Mouse (Mus musculus) hindbrain, embryonic 11.5 days (tissue): ENCODE measurements around the gene Dpp8. TPM values are rescaled to one million over a fixed set of nuclear protein-coding genes. Genes with fewer than 3 reads are reported as not detected.
A peak's percentile ranks its signal among the peaks of the same experiment; 100 is the strongest.
"Not testable (repeated sequence)": the region's sequence is repeated elsewhere in the genome, so short reads cannot be mapped to it uniquely, and the experiment has no call there.

Source experiments
- ATAC-seq: fragments of 200-750 bp; cut with Nextera tagmentation; 2 replicates; pipeline ENCODE4 v1.8.0; 2017; ENCODE audit warnings: mild to moderate bottlenecking, moderate TSS enrichment, moderate library complexity; ENCODE audit not compliant: low FRiP score
- DNase-seq: peaks from one replicate; pipeline ENCODE4 v3.0.0-alpha.2; 2015; ENCODE audit warnings: low spot score
- H3K27ac ChIP-seq: fragments of 300-500 bp; sonication (generic); 2 replicates; pipeline ENCODE4 v1.5.1; 2014; ENCODE audit warnings: mild to moderate bottlenecking, low read depth, low read length
- H3K27me3 ChIP-seq: fragments of 300-500 bp; sonication (generic); 2 replicates; pipeline ENCODE4 v1.6.1; 2014; ENCODE audit warnings: mild to moderate bottlenecking, low read length, moderate library complexity, mixed read lengths; ENCODE audit not compliant: control insufficient read depth, insufficient read depth
- H3K36me3 ChIP-seq: fragments of 300-500 bp; sonication (generic); 2 replicates; pipeline ENCODE4 v1.6.1; 2014; ENCODE audit warnings: mild to moderate bottlenecking, low read length, moderate library complexity, mixed read lengths; ENCODE audit not compliant: control insufficient read depth, insufficient read depth
- H3K4me1 ChIP-seq: fragments of 300-500 bp; sonication (generic); replicated peaks from 2 replicates; pipeline ENCODE4 v1.6.1; 2014; ENCODE audit warnings: low read length, mixed read lengths; ENCODE audit not compliant: control insufficient read depth, insufficient read depth
- H3K4me2 ChIP-seq: fragments of 300-500 bp; sonication (generic); replicated peaks from 2 replicates; pipeline ENCODE4 v1.6.1; 2014; ENCODE audit warnings: mild to moderate bottlenecking, low read depth, low read length
- H3K4me3 ChIP-seq: fragments of 300-500 bp; sonication (generic); 2 replicates; pipeline ENCODE4 v1.5.1; 2014; ENCODE audit warnings: low read depth, low read length
- H3K9ac ChIP-seq: fragments of 300-500 bp; sonication (generic); 2 replicates; pipeline ENCODE4 v1.6.1; 2014; ENCODE audit warnings: low read depth, low read length
- H3K9me3 ChIP-seq: fragments of 300-500 bp; sonication (generic); 2 replicates; pipeline ENCODE4 v1.6.1; 2016; ENCODE audit warnings: low read length; ENCODE audit not compliant: control insufficient read depth
- WGBS: fragments of 180-500 bp; shearing (Covaris S2); extraction: QIAGEN DNeasy Blood & Tissue Kit; methylation state at CpG from one replicate; pipeline ENCODE4 v1.1.7; 2014; 5-methylcytosine and 5-hydroxymethylcytosine counted together
- polyA plus RNA-seq: library from polyadenylated mRNA; unstranded; fragments of >200 nt; fragmentation: Nextera tagmentation; extraction: Ambion mirVana; gene quantifications from 2 replicates; pipeline ENCODE4 v1.2.1, GENCODE M21; 2014

The Dpp8 gene
- 34.4 and 35.4 TPM in 2 replicates for polyA plus RNA-seq

DNA sequence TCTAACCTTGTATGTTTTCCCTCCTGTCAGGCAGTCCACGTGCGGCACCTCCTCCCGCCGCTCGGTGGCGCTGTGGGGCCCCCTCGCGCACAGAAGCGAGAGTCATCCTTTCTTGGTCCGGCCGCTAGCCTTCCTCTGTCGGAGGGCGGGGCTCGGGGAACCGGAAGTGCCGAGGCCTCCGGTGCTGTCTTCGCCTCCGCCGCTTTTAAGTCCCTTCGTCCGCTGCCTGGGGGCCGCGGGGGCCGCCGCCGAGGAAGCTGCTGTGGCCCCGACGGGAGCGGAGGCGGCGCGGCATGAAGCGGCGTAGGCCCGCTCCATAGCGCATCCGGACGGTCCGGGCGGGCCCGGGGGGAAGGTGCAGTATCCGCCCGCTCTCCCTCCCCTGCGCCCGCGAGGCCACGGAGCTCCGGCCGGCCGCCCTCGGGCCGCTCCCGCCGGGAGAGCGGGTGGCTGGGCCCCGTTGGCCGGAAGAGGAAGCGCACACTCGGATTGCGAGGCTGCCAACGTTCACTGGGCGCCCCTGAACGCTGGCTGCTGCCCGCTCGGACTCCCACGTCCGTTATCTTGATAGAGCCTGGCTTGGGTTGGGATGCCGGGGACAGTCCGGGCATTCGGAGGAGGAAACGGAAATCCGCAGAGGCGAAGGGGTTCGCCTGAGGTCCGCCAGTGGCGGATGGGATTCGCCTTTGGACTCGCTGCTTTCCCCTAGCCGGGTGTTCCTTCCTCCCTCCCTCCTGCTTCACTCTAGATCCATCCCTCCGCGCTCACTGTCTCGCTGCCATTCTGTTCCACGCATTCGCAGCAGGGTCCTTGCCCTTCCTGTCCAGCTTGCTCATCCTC lies at the start of gene Dpp8:
Gene Dpp8 (plus strand): TSS at position 146 of the 840 bp plus-strand sequence.
- Histone ChIP-seq H3K9ac (peak within 1 kb of the TSS; percentile 93), H3K36me3 (no peaks in the 10 kb centered on the region), H3K9me3 (no peaks in the 10 kb centered on the region), H3K4me1 (no peaks in the 10 kb centered on the region), H3K4me3 (peak within 1 kb of the TSS; percentile 99), H3K27ac (peak within 1 kb of the TSS; percentile 85), H3K4me2 (peak within 1 kb of the TSS; percentile 60), H3K27me3 (no peaks in the 10 kb centered on the region)
- peak; percentile 91 for ATAC-seq
- WGBS: under 1% methylated on average over 85 of the region's 85 CpGs
- peak; percentile 97 for DNase-seq

DNA sequence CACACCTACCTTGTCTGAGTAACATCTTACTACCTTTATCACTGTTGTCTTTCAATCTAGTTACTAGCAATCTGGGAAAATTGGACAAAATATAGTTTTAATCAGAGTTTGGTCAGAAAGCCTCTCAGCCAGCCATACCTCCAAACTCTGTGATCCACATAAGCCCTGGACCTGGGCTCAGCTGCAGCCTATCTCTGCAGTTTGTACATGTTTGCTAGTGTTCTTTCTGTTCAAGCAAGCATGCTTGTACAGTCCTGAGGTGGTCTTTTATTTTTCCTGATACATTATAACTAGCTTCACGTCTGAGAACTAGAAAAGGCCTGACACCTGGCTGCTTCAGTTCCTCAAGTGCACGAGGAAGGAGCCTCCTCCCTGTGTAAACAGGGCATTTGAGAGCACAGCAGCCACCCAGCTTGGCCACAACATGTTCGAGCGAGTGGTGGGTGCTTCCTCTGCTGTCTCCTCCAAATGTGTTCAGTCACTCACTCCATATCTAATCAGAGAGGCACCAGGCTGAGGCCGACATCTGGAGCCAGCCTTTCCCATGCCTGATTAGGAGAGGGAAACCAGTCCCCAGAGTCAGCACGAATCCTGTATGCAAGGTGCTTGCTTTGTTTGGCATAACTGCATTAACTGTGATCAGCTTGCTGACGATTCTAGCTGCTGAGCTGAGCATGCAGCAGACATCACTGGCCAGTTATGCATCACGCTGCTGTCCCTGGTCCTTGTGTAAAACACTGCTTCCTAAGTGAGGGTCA lies 47.0 kb upstream of the Dpp8 start:
- 82% methylated on average over 8 of the region's 8 CpGs for WGBS
- H3K27ac ChIP-seq: no peak overlapping the region
- DNase-seq: no peak
- peaks cover 10% of the 10 kb centered on the region; the same call in 1 of the 2 replicates for H3K36me3 ChIP-seq
- no peak overlapping the region for H3K4me3 ChIP-seq
- H3K27me3 ChIP-seq: no peaks in the 10 kb centered on the region
- no peak for ATAC-seq
- no peaks in the 10 kb centered on the region for H3K4me1 ChIP-seq
- no peak overlapping the region for H3K9ac ChIP-seq
- H3K4me2 ChIP-seq: no peak overlapping the region
- H3K9me3 ChIP-seq: no peaks in the 10 kb centered on the region

DNA sequence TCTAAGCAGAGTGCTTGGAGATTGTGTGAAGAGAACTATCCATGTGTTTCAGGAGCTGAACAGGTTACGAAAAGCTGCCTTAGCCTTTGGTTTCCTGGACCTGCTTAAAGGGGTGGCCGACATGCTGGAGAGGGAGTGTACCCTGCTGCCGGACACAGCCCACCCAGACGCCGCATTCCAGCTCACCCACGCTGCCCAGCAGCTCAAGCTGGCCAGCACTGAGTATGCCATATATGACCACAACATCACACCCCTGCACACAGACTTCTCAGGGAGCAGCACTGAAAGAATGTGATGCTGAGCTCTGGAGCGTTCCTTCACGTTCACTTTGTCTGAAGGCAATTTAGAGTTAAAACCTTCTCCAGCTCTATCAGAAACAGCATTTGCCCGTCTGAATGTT lies 46.4 kb upstream of the Dpp8 start:
- 90% methylated on average over 9 of the region's 9 CpGs for WGBS
- DNase-seq (no peak), ATAC-seq (no peak)
- Histone ChIP-seq H3K4me1 (no peaks in the 10 kb centered on the region), H3K4me2 (no peak overlapping the region), H3K9ac (no peak overlapping the region), H3K27ac (no peak overlapping the region), H3K4me3 (no peak overlapping the region), H3K27me3 (no peaks in the 10 kb centered on the region), H3K9me3 (no peaks in the 10 kb centered on the region), H3K36me3 (peaks cover 10% of the 10 kb centered on the region; the same call in 1 of the 2 replicates)

DNA sequence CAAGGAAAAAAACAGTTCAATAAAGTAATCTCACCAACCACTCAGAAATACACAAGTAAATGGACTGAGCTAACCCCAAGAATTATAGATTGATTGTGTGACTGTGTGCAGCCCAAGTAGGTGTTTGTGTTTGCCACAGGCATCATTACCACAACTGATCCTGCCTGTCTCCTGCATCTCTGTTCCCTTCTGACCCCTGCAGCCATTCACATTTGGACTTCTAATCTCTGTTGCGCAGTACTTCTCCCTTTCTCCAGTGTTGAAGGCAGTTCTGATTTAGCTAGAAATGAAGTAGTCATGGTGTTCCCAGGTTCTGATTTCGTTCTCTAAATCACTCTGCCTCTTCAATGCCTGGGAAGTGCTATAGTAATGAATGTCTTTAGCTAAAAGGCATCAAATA lies 44.6 kb upstream of the Dpp8 start:
- Histone ChIP-seq H3K9me3 (no peaks in the 10 kb centered on the region), H3K4me1 (no peaks in the 10 kb centered on the region), H3K27ac (no peak overlapping the region), H3K36me3 (peaks cover 13% of the 10 kb centered on the region; the same call in 1 of the 2 replicates), H3K4me2 (no peak overlapping the region), H3K9ac (no peak overlapping the region), H3K27me3 (no peaks in the 10 kb centered on the region), H3K4me3 (no peak overlapping the region)
- 95% methylated on average over 2 of the region's 2 CpGs for WGBS
- no peak for DNase-seq
- ATAC-seq: no peak

DNA sequence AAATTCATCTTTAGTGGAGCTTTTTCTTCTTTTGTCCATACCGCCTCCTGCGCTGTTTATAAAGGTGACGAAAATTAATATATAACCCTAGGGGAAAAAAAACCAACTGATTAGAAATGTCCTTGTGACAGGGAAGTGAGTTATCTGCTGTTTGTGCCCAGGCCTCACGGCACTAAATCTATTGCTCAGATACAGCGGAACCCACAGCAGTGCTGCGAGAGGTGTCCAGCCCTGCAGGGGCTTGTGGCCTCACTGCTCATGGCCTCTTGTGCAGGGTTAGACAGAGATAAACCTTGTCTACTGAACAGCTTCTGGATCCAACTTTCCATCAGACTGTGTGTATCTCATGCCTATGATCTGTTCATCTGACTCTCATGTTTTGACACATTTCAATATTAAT lies 43.8 kb upstream of the Dpp8 start:
- DNase-seq: no peak
- ATAC-seq: no peak
- Histone ChIP-seq H3K4me2 (no peak overlapping the region), H3K4me1 (no peaks in the 10 kb centered on the region), H3K9ac (no peak overlapping the region), H3K27ac (no peak overlapping the region), H3K36me3 (peaks cover 13% of the 10 kb centered on the region; the same call in 1 of the 2 replicates), H3K4me3 (no peak overlapping the region), H3K27me3 (no peaks in the 10 kb centered on the region), H3K9me3 (no peaks in the 10 kb centered on the region)
- 91% methylated on average over 6 of the region's 6 CpGs for WGBS

DNA sequence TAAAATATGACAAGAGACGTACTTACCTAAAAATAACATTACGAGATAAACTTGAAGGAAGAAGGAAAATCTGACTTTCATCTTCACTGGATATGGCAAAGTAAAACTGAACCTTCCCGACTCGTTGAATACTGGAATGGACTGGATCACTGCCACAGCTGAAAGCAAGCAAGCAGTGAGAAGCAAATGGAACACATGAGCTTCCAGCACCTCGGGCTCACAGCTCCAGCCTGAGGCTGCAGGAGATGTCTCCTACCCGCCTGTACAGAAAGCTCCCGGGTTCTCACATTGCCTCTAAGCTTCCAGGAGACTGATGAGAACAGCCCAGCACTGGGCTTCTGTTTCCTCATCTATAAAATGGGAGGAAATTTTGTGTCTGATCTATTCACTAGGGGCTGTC lies 41.9 kb upstream of the Dpp8 start:
- 93% methylated on average over 7 of the region's 7 CpGs for WGBS
- no peak overlapping the region for H3K9ac ChIP-seq
- no peaks in the 10 kb centered on the region for H3K27me3 ChIP-seq
- H3K4me2 ChIP-seq: no peak overlapping the region
- no peaks in the 10 kb centered on the region for H3K9me3 ChIP-seq
- no peak overlapping the region for H3K27ac ChIP-seq
- no peaks in the 10 kb centered on the region for H3K4me1 ChIP-seq
- DNase-seq: no peak
- no peak overlapping the region for H3K4me3 ChIP-seq
- ATAC-seq: no peak
- peaks cover 13% of the 10 kb centered on the region; the same call in 1 of the 2 replicates for H3K36me3 ChIP-seq

DNA sequence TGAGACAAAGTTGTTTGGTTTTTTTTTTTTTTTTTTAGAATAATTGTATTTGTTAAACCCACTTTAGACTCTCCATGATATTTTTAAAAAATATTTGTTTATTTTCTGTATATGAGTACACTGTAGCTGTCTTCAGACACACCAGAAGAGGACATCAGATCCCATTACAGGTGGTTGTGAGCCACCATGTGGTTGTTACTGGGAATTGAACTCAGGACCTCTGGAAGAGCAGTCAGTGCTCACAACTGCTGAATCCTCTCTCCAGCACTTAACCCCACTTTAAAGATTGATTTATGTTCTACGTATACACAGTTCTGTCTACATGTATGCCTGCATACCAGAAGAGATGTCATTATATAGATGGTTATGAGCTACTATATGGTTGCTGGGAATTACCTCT lies 36.8 kb upstream of the Dpp8 start:
- not testable (repeated sequence) for H3K4me3 ChIP-seq, H3K4me2 ChIP-seq, DNase-seq, H3K27ac ChIP-seq, ATAC-seq, H3K9me3 ChIP-seq, H3K27me3 ChIP-seq, H3K9ac ChIP-seq, H3K4me1 ChIP-seq
- peaks cover 12% of the 10 kb centered on the region for H3K36me3 ChIP-seq
- 95% methylated on average over 1 of the region's 1 CpGs for WGBS

DNA sequence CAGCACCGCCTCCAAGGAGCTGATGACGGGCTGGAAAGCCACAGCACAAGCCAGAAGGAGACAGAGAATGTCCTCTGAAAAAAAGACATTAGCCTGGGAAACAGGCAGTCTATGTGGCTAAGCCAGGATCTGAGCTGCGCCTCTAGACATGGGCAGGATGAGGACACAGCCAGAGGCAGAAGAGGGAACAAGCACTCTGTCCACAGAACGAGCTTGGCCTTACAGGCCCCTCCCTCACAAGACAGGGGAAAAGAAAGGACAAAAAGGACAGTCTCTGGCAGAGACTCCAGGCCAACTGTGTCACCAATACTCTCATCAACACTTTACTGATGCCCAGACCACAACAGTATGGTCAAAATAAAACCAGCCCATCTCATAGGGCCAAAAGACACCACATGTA lies 30.7 kb upstream of the Dpp8 start:
- Histone ChIP-seq H3K27ac (no peak overlapping the region), H3K9me3 (no peaks in the 10 kb centered on the region), H3K36me3 (peaks cover 24% of the 10 kb centered on the region), H3K27me3 (no peaks in the 10 kb centered on the region), H3K4me2 (no peak overlapping the region), H3K4me3 (no peak overlapping the region), H3K9ac (no peak overlapping the region), H3K4me1 (no peaks in the 10 kb centered on the region)
- WGBS: 65% methylated on average over 4 of the region's 4 CpGs
- ATAC-seq (no peak), DNase-seq (no peak)
